Mouse (Mus musculus) thymus, postnatal 25 days (tissue): ENCODE measurements around the gene Plet1.

Experiments used
- DNase-seq: peaks from one replicate; pipeline ENCODE4 v3.0.0; 2022

Gene Plet1

DNA sequence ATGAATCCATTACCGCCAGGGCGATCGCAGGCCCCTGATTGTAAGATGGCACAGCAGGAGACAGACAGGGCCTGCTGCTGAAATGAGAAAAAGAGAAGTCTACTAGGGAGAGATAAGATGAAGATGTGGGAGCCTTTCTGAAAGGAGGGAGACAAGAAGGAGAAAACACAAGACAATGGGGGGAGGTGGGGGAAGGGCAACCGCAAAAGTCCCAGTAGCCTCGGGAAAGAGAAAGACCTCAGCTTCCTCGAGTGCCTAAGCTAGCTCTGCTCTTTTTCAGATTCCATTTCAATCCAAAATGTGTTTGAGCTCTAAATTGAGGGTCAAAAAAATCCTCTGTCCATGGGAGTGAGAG, 1.8 kb downstream of the Plet1 start:
- no peak for DNase-seq

DNA sequence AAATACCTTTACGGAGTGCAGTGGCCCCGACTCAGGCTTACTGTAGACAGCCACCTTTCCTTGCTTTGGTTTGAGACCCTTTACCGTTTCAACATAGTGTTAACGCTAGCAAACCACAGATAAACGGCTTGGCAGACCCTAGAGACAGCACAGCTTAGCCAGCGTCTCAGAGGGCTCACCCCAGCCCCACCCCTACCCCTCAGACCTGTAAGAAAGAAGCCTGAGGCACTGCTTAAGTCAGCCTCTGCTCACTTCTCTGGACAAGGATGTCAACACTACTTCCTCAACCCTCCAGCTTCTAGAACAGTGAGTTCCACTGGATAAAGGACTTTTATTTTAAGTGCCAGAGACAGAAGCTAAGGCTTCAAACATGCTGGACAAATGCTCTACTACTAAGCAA, 2.2 kb downstream of the Plet1 start:
- DNase-seq = no peak

DNA sequence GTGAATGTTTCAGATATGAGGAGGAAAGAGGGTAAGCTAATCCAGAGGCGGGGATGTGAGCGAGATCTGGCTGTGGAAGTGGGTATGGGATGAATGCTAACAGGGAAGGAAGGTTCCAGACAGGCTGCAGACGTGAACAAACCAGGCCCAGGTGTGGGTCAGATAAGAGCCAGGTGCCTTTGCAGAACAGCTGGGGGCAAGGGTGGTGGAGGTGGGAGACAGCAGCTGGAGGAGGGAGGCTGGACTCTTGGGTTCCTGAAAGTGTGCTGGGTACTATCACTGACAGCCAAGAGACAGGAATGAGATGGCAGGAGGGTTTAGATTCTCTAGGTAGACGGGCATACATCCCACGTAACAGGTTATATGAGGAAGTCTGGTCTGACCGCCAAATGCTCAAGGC, 2.8 kb downstream of the Plet1 start:
- no peak for DNase-seq

DNA sequence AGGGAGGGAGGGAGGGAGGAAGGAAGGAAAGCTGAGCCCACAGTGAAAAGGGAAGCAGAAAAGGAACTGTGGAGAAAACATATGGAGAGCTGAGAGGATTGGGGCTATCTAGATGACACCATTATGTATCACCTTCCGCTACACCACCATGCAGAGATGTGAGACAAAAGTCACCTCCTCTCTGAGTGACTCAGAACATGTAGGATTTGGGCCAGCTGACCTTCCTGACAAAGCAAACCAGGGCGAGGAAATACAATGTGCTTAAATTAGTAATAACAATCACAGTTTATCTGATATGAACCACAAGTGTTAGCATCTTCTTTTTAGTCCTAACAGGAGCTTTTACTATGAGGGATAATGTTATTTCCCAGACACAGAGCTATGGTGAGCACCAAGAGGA, 3.2 kb downstream of the Plet1 start:
- no peak for DNase-seq

DNA sequence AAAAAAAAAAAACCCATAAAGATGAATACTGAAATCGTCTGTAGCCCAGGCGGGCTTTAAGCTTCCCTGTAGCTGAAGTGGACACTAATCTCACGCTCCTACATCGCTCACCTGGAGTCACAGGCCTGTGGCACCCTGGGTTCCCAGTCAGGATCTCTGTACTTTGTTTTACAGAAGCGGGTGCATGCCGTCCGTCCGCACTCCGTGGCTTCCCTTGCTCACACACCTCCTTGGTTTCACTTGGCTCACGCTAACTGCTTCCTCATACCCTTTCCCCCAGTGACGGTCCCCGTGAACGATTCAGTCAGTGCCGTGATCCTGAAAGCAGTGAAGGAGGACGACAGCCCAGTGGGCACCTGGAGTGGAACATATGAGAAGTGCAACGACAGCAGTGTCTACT, 4.5 kb downstream of the Plet1 start:
- DNase-seq = no peak

DNA sequence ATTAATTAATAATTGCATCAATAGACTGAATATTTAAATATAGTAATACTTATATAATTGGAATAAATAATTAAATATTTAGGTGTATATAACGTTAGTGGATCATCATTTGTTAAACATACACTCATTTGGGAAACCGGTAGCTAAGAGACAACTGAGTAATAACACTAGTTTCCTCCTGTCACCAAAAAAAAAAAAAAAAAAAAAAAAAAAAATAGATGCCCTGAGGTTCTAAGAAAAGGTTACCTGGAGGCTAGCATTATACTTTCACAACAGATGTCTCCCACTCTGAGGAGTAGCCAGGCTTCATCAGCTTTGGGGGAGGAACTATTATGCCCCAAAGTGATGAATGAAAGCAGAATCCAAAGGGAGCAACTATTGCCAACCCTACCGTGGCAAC, 5.5 kb downstream of the Plet1 start:
- no peak for DNase-seq

DNA sequence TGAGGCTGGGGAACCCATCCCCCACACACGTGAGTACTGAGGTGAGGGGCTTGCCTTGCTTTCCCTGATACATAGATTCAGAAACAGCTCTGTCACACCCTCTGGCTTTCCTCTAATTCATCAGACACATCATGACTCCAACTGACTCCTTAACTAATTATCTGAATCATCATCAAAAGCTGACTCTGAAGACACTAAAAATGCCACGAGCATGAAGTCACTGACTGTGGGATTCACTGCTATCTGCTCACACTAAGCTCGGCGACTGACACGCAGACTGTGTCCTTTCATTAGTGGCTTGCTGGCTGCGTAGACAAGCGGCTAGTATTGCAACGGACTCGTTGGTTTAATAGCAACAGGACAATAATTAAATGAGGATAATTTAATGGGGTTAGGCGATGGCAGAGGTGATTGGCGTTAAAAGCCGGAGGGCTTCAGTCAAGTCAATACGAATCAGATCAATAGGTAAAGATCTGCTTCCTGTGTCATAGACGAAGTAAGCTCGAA, 6.2 kb downstream of the Plet1 start:
- no peak for DNase-seq

DNA sequence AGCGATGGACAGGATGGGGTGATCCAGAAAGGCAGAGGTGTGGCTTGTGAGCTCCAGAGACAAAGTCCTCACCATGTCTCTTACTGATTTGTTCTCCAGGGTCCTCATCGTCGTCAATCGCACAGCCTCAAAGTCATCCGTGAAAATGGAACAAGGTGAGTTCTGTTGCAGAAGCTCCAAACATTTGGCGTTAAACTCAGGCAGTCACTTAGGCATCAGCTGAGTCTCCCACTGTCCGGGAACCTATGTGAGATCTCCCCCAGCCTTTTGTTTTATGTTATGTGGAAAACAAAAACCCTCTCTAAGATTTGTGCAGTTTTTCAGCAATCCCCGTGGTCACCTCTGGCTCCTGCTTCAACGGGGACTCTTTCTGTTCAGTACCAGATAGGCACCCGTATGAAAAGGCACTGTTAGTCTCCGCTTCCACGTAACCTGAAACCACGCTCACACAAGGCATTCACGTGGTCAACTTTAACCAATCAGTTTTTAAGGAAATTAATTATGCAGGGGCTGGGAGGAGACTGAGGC, 6.7 kb downstream of the Plet1 start:
- no peak for DNase-seq

DNA sequence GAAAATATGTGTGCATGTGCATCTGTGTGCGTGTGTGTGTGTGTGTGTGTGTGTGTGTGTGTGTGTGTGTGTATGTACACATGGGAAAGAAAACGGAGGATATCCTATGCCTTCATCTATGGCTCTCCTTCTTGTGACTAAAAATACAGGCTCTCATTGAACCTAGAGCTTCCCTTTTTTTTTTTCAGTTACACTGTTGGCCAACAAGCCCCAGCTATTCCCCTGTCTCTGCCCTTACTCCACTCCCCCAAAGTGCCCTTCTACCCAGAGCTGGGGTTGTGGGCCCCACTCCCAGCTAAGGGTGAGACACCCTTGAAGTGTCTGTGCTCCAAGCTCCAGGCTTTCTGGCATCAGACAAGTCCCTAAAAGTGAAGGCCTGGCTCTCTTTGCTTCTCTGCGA, 8.6 kb downstream of the Plet1 start:
- DNase-seq = no peak

DNA sequence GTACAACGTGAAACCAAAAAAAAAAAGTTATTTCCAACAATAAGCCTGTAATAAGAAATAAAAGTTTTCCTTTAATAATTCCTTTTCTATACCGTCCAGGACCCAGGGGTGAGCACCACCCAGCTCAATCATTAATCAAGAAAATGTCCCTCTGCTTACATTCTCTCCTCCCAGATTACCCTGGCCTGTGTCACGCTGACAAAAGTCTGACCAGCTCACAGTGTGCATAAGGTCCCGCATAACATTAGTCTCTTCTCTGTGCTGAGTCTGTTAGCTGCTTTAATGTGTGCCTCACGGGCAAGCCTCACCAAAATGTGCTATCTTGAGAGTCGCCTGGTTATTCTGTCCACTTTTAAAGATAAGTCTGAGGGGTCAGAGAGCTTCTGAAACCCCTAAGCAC, 11.1 kb downstream of the Plet1 start:
- DNase-seq = no peak

DNA sequence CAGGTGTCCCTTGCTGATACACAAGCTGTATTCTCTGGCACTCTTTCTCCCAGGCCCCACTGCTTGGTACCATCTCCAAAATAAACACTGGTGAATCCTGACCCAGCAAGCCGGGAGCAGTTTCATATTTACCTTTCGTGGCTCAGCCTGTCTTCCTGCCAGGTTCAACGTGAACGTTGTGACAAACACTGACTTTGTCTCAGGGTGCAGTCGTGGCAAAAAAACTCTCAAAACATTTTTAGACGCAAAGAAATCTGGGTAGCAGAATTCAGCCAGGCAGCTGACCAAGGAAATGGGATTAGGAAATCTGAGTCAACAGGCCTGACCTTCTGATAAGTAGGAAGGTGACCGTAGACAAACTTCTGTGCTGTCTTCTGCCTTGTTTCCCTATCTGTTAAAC, 13.2 kb downstream of the Plet1 start:
- DNase-seq = no peak

DNA sequence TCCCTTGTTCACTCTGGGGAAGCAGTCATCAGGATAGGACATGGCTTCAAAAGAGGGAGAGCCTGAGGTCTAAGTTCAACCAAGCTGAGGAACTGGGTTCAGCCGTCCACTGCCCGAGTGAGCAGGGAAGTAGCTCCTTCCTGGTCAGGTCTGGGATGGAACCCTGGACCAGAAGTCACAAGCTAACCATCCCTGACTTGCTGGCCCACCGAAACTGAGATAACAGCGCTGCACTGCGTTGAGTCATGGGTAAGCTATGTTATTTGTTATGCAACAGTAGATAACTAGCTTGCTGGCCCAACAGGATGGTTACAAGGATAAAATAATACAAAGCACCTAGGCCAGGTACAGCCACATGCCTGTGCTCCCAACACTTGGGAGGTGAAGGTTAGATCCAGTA, 21.1 kb downstream of the Plet1 start:
- no peak for DNase-seq

DNA sequence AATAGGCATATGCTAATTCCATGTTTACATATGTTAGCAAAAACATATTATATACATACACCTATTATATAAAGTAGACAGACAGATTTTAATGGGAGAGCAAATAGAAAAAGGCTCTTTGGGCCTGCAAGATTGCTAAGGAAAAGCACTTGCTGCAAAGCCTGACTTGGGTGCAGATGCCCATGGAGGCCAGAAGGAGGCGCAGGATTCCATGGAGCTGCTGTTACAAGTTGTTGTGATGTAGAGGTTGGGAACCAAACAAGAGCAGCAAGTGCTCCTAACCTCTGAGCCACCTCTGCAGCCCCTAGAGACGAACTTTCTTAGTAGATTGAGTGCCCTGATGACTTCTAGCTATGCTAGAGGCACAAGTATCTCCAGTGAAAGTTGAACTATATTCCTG, 24.5 kb downstream of the Plet1 start:
- DNase-seq = peak; percentile 39

DNA sequence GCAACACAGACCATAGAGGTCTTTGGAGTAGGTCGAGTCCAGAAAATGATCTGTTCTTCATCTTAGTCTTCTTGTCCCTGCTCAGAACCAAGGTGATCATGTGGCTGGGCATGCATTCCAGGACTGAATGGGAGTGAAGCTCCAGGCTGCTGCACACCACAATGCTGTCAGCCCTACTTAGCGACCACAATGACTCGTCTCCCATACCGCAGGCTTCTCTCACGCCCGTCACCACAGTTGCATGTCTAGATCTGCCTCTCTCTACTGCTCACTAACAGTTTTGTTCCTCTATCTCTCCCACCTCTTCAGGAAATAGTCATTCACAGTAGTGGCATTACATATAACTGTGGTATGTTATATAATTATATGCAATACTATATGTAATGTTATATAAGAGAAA, 26.4 kb downstream of the Plet1 start:
- DNase-seq = no peak

DNA sequence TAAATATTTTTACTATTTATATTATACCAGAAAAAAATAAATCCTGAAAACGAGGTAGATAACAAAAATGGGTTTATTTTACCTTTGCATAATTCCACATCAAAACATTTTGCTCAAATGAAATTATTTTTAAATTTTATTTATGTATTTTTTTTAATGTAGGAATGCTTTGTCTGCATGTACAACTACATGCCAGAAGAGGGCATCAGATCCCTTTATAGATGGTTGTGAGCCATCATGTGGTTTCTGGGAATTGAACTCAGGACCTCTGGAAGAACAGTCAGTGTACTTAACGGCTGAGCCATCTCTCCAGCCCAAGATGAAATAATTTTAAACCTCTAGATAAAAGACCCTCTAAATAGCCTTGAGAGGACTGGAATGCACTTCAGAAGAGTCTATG, 27.2 kb downstream of the Plet1 start:
- DNase-seq = no peak

DNA sequence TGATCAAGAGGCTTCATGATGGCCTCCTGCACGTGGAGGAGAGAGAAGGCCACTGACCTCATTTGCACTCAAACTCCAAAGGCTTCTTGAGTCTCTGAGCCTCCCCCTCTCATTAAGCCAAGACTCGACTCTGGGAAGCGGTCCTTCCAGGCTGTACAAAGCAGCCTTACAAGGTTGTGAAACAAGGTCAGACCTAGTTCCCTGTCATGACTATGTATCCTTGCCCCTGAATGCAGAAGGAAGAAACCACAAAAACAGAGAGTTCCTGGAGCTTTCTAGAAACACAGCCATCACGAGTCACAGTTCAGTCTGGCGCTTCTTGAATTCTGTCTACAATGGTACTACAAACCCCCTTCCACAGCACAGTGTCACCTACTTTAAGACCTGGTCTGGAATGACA, 28.2 kb downstream of the Plet1 start:
- DNase-seq = no peak

DNA sequence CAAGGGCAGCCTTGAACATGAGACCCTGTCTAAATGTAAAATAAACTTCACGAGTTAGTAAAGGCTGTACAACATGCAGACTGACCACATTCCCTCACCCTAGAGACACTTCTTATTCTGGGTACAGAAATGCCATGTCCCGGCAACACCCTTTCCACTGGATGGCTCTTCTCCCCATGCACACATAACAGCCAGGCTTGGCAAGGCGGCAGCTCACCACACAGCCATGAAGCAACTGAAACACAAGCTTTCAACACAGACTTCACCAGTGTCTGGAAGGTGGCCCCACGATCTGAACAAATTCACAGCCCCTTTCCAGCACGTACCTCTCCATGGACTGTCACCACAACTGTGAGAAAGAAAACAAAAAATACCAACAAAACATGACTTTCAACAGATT, 30.6 kb downstream of the Plet1 start:
- no peak for DNase-seq

DNA sequence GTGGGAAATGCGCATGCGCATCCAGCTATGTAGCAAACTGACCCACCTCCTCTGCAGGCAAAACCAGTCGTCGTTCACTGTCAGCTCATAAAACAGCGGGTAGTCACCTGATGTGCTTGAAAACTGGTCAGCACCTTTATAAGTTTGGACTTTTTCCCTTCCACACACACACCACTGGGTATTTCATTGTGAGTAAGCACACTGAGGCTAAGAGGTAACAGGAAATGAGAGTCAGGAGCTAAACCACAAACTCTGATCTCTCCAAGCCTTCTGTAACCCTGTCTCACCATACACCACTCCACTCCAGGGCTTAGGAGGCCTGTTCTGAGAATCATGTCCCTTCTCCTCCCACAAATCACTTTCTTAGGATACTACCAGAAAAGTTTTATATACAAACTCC, 31.3 kb downstream of the Plet1 start:
- DNase-seq = no peak

DNA sequence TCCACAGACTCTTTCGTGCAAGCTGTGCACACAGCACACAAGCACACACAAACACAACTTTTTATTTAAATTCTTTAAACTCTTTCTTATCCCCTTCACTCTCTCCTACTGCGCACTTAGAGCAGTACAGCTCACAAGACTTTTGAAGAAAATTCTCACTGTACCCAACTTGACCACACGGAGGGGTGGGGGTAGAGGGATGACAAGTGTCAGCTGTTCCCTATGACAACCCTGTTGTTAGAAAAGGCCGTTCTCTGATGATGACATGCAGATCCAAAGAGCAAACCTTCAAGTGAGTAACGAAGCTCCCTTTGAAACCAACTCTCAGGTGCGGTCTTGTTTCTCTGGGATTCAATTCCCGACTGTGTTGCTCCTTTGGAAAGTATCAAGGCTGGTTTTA, 33.5 kb downstream of the Plet1 start:
- DNase-seq = no peak

DNA sequence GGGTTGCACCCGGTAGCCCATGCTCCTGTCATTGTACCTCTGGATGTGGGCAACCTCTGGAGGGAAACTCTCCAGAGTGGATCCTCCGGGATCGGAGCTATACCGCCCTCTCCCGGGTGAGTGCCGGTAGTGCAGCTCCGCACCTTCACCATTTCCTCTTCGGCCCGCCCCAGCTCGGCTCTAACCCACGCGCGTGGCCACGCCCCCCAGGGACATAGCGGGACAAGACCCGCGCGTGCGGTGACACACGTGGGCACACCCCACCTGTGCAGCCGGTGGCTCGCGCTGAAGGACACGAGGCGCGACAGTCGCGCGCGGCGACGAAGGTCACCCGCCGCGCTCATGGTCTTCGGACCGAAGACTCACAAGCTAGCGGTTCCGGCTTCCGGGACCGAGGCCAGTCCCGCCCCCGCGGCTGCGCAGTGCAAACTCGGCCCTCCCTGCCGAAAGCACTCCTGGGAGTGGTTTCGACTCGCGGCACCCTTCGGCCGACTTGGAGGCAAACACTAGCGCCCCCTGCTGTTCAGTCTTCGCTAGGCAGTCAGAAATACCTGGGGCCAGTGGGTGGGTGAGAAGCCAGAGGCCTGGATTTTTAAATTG, 34.1 kb downstream of the Plet1 start, which contains the start of gene Pts:
TSS of gene Pts (minus strand) at position 432 of the 600 bp plus-strand sequence.
- DNase-seq = peak; percentile 97

DNA sequence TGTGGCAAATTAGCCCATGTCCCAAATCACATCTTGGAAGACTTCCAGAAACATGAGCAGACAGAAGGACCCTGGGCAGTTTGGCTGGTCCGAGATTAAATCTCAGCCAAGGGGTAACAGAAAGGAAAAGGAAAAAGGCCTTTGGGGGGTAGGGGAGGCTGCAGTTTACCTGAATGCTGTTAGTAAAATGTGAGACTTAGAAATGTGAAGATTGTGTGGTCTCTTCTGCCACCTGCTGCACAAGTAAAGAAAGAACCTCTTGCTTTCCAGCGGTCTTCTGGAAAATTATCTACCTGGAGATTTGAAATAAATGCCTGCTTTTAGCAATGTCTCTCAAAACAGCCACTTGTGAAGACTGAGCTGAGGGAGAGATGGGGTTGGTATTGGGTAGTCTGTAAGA, 36.6 kb downstream of the Plet1 start:
- DNase-seq = peak; percentile 50

DNA sequence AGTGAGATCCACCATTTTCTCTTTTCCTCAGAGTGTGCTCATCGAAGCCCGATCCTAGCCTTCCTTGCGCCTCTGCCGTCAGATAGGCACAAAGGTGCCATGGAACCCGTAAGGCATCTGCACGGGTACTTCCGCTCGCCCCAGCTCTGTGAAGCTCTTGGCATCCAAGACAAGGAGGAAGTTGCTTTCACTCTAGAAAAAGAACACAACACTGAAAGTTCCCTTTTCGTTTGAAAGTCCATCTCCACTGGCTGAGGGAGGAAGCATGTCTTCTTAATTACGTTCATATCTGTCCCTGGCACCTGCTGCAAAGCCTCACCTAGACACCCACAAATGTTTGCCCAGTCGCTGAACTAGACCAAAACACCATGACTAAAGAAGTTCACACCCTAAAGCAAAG, 39.0 kb downstream of the Plet1 start:
- peak; percentile 66 for DNase-seq

DNA sequence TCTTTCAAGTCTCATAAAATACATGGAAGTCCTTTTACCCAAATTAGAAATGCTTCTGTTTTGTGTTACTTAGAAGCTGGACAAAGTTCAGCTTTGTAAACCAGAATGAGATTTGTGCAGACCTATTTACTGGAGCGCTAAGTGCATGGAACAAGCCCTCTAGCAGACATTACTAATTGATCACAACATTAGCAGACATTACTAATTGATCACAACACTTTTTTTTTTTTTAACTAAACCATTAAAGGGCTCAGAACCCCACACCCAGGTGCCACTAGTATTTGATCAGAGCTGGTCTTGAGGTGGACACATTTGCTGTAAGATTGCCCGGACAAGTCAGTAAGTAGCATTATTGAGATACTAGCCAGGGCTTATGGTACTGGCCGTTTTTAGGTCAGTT, 39.5 kb downstream of the Plet1 start:
- no peak for DNase-seq

DNA sequence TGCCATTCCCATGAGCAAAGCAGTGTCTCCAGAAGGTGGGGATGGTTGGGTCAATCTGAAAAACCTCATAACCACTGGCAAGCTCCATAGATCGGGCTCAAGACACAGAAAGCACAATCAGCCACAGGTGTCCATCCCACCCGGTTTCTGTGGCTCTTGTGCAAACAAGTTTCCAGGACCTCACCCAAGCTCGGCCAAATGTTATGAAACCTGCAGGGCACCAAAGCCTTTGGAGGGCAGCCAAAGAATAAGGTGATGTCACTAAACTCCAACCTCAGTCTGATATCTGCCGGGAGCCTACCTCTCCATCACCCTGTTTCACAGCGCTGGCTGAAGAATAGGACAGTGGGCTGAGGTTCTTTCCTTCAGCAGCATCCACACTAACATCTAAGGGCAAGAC, 41.6 kb downstream of the Plet1 start:
- DNase-seq = no peak

DNA sequence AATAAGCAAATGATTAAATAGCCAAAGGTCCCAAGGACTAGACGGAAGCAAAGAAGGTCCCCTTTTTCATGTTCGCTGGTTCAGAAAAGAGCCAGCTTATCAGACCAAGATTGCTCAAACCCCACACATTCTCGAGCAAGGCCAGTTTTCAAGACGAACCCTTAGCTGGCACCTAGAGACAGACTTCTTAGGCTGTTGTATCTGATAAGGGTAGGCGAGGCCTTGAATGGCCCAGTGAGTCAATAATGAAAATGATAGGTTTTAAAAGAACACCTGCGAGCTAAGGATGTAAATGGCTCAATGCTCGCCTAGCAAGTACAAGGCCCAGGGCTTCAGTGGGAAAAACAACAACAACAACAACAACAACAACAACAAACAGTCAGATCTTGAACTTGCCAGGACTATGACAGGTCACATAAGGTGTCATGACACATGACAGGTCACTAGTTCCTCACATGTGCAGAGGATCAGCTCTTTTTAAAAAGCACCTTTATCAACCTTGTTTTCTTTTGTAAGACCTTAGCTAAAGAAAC, 42.3 kb downstream of the Plet1 start:
- no peak for DNase-seq
